Mouse (Mus musculus) urinary bladder, postnatal 36 days (tissue): ENCODE data around the gene C4bp.
A peak's percentile ranks its signal among the peaks of the same experiment; 100 is the strongest.
"Not testable (repeated sequence)": the region's sequence is repeated elsewhere in the genome, so short reads cannot be mapped to it uniquely, and the experiment has no call there.

Source experiments
- DNase-seq, 2 experiments: peaks; one replicate each; pipeline ENCODE4 v3.0.0; 2022; ENCODE audit warnings: low spot score in 2 of 2, mixed read lengths in 1 of 2

Gene C4bp

DNA sequence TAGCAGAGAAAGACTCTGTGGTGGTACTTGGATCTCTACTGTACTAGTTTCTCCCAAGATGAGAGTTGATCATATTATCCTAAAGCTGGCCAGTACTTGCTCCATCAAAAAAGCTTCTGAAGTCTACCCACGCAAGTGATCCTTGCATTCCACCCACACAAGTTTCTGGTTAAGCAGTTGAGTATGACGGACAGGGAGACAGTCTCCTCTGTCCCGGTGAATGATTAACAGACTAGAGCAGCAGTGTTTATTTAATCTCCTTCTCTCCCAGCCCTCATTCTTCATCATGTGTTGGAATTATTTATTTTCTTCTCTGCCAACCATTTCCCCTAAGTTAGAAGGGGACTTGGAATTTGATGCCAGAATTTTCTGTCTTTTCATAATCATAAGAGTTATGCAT is at the start of gene C4bp:
Gene C4bp, minus strand, starts transcription at position 179 of the 400 bp plus-strand sequence.
- no peak for DNase-seq

DNA sequence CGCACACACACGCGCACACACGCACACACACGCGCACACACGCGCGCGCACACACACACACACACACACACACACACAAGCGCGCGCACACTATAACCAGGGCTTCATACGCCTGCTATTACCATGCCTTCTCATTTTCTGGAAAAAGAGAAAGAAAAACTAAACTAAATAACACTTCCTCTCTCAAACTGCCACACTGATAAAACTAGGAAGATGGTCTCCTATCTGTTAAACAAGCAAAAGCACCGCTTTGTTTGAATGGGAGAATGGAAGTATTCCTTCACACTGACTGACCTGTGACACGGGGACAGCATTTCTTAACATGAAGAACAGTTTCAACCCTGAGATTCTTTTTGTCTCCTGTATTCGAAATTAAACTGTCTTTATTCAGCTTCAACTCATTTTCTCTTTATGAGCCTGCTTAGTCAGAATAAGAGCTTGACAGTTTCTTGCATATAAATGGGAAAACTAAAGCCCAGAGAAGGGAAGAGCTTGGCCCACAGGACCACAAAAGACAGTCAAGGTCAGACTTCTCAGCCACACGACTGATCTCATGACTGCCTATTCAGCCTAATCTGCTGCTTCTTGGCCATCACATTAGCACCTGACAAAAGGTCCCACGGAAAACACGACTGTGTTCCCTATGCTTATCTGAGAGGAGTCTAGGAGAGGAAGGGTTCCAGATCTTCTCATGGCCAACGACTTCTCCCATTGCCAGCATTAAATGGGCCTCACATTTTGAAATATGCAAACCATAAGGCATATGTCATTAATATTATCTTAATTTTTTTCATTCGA is 49.0 kb upstream of the C4bp start:
- DNase-seq = no peak

DNA sequence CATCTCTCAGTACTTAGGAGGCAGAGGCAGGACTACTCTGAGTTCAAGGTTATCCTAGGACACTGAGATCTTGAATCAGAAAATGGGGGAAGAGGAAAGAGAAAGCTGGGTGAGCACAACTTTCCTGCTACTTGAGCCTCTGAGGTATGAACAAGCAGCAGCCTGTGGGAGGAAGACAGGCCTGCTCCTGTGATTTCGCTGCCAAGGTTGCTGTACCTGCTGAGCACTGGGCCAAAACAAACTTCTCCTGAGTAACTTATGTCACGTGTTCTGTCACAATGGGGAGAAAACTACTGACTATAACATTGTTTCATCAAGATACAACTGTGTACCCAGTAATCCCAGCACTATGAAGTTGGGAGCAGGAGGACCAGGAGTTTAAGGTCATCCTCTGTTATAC is 42.2 kb upstream of the C4bp start:
- DNase-seq = peak in 1 of 2 experiments; percentile 30

DNA sequence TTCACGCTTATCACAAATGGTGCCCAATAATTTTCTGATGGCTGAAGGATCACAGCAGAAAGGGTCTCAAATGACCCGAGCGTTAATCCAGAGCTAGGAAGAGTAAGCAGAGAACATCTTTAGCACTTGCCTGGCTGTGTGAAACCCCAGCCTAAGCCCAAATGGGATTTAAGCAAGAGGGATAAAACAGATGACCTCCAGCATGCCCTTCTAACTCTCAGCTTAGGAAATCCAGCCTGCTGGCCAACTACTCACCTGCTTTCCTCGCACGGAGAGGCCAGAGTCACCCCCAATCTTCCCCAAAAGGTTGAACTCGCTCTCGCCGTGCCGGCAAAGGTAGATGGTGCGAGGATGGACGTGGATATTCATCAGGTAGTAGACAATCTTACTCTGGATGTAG is 40.5 kb upstream of the C4bp start:
- no peak for DNase-seq

DNA sequence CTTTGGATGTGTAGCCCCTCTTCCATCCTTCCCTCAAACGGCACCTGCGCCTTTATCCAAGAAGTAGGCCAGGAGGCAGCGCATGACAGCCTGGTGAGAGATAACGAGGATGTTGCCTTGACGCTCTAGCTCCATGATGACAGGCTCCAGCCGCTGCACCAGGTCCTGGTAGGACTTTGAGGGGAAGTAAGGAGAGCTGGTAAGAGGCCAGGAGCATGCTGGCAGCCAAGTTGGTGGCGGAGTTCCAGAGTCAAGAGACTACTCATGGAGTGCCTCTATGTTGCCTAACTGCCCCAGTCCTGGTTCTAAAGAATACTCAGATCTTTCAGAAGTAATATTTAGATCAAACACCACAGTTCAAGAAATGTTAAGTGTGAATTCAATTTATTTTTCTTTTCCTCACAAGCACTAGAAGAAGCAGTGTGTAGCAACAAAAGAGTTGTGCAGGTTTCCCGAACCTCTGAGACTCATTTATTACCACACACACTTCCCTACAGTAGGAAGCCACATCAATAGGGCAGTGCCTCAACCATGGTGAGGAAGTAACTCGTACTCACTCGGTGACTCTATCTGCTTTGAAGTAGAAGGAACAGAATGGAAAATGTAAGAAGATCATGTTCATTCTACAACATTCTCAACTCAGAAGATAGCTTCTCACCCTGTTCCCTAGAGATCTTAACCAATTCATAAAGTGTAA is 38.7 kb upstream of the C4bp start:
- DNase-seq = peak in 1 of 2 experiments; percentile 51

DNA sequence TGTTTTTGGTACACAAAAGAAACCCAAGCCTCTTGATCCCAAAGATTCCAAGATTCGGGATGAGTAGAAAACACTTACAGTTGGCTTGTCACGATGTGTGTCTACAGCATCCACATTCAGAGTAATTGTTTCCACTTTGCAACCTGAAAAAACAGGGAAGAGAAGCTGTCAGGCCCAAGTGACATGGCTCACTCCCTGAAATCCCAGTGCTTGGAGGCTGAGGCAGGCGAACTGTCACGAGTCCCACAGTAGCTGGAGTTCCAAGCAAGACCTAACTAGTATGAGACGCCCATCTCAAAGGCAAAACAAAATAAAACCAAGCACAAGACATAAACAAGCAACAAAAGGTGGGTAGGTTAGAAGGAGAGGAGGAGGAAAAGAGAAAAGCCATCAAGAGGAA is 37.2 kb upstream of the C4bp start:
- DNase-seq = no peak

DNA sequence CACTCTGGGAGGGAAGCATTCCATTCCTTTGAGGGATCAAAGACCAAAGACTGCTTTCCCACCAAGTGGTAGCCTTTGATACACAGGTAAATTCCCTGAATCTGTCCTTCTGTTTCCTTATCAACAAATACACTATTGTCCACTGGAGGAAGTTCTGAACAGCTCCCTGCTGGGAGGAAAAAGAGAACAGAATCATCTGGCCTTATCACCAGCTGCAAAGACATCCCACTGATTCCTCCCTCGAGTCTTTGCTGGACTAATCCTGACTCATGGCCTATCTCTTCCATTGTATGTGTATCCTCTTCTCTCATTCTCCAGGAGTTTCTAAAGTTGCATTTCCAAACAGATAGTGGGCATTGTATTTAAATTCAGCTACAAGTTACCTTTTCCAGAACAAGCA is 22.5 kb upstream of the C4bp start:
- no peak for DNase-seq

DNA sequence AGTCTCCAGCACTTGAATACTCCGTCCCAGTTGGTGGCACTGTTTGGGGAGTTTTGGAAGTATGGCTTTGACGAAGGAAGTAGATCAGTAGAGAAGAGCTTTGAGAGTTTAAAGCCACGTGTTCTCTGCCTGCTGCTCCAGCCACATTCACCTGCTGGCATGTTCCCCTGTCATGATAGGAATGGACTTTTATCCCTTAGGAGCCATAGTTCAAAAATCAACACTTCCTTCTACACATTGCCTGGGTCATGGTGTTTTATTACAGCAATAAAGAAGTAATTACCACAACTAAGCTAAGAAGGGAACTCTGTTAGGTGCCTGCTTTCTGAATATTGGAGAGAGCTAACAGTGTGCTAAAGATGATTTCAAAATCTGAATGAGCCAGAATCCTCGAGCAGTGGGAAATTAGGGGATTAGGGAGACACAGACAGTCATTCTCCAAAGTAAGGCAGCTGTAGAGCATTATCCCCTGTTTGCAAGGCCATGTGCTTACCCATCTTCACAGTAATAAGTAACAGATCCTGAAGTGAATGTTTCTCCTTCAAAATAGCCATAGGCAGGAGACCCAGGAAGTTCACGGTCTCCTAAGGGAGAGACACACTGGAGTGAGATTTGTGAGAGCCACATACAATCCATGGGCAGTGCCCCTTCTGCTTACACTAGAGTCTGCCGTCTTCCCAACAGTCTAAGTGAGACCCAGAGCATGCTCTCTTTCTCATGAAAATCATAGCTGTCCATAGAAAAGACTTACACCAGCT is 20.4 kb upstream of the C4bp start:
- DNase-seq = no peak

DNA sequence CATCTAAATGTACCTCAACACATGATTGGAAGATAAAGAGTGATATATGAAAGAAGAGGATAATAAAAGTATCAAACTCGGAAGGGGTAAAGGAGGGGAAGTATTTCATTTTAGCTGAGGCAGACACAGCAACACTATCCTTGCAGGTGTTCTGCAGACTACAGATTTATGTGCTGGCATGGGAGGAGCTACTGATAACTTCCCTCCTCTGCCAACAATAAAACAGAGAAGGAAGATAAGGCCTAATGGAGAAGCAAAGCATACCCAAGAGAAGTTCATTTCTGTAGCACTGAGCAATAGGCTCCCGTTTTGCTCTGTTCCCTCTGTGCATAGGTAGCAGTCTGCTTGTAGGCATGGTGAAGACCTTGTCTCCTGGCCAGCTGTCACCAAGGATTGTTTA is 19.6 kb upstream of the C4bp start:
- DNase-seq = no peak

DNA sequence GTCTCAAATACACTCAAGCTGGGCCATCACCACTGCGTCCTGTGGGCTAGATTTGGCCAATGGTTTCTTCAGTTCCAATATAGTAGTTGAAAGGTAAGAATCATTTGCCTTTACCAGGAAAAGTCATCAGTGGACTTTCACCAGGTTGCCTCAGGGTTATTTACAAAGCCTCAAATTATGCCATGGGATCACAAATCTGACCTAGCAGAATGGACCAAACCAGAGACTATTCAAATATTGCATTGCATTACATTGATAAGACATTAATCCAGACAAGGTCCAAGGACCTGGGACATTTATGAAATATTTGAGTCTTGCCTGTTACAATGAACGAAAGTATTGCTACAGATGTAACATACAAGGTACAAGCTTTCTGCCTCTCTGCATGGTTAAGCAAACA is 17.1 kb upstream of the C4bp start:
- DNase-seq = no peak

DNA sequence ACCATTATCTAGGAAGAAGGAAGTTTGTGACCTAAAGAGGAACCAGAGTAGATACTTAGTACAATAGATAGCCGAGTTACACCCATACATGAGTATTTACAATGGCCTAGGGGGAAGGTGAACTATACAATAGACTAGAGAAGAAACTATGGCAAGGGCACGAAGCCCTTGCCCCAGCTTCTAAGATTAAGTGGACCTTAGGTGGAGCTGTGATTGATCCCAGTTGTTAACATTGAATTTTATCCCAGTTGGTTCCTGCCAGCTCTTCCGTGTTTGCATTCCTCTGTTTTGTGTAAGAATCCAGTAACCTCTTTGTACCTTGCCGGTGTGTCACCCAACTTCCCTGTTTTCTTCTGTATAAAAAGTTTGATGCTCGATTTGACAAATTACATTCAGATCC is 2.1 kb upstream of the C4bp start:
- not testable (repeated sequence) for DNase-seq

DNA sequence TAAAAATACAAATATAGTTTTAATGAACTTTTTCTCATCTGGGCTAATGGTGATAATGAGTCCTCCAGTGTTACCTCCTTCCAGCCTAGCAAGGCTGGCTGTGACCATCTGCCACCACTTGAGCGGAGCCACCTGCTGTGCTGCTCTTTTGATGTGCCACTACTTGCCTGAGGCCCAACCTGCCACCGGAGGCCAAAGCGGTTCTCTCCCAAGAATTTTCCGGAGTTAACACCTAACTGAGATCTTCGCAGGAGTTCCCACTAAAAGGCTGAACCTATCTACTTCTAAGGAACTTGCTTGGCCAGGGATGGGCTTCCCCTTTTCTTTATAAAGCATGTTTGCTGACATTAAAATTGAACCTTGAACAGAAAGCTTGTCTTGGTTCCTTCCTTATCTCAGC is 1.8 kb downstream of the C4bp start:
- DNase-seq = not testable (repeated sequence)

DNA sequence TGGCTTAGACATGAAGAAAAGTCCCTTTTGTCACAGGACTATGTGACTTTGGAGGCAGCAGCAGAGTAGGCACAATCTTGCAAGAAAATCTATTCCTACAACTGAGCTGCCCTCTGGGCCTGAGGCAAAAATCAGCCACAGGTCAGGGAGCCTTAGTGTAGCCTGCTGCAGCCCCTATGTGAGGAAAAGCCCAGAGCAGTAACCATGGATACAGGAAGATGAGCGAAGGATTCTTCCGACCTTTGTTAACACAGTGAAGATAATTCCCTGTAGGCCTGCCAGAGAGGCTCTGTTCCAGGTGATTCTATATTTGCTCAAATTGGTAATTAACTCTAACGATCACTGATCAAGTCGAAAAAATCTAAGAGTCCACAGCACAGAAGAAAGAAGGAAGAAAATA is 17.3 kb downstream of the C4bp start:
- no peak for DNase-seq

DNA sequence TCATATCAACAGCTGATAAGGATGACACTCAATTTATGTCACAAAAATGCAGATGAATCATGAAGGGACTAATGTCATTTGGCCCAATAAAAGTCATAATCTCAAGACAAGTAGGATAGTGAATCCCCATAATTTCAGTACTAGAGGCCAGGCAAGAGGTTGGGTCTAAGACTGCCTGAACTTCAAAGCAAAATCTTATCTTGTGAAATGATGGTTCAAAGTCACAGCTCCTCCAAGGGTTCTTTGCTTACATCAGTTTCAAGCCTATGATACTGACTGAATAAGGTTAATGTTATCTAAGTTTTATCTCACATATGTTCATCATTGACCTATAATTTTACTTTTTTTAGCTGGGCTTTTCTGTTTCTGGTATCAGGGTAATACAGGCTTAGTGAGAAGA is 20.5 kb downstream of the C4bp start:
- no peak for DNase-seq

DNA sequence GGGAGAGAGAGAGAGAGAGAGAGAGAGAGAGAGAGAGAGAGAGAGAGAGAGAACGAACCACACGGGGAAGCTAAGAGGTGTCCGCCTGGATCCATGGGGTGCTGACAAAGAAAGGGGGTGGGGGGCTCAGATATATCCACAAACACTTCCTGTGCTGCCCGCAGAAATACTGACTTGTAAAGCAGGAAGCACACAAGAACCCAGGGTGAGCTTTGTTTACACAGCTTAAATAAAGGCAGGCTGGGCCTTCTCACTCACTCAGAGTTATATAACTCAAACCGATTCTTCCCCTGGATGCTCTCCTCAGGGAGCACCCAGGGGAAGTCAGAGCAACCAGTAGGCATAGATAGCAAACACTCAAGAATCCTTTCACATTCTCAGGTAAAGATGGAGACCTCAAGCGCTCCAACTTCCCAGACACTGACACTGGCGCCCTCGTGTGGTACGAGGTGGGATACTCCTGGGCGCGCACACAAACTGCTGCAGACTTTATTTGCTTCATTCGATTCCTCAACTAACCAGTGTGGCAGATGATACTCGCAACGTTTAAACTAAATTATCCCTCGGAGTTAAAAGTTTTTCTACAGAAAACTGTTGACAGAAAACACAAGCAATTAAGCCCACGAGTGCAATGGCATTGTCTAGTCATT is 27.5 kb downstream of the C4bp start:
- DNase-seq = peak; percentile 75 to 77

DNA sequence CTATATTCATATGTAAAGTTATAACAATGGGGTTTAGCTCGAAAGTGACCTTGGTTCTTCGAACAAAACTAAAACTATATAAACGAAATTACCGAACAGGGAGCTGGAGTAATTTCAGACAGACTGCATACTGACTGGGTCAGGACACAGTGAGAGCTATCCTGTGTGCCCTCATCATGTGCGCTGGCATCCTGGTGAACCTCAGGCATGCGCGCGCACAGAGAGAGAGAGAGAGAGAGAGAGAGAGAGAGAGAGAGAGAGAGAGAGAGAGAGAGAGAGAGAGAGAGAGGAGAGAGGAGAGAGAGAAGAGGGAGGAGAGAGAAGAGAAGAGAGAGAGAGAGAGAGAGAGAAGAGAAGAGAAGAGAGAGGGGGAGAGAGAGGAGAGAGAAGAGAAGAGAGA is 28.1 kb downstream of the C4bp start:
- DNase-seq = no peak

DNA sequence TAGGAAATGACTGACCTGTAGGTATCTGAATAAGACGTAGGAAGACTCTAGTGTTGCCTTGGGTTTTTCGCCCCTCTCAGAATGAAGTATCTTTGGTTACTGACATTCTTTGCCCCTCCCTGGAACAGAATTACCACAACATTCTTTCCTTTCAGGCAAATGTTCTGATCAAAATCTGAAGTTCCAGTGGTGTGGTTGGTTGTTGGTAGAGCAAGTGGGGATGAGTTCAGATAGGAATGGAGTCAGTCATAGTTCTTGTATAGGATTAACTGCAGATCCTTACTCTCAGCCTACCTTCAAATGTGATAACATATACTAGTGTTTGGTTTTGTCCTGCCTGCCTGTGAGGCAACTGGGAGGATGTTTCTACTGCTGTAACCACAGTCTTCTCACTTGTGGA is 31.9 kb downstream of the C4bp start, which contains the start of gene Zp3r:
Gene Zp3r, minus strand, starts transcription at position 101 of the 400 bp plus-strand sequence.
- no peak for DNase-seq

DNA sequence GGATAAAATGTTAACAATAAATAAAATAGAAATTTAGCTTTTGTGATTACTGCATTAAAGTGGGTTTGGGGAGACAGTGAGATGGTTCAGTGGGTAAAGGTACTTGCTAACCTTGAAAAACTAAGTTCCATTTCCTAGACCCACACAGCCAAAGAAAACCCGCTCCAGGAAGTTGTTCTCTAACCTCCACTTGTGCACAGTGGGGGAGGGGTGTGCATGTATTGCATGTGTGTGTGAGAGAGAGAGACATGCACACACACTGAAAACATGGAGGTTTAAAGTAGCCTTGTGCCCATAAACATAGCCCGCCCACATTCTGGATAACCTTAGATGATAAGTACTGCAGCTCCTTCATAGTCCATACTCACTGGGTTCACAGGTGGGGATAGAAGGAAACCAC is 65.1 kb downstream of the C4bp start:
- DNase-seq = no peak

DNA sequence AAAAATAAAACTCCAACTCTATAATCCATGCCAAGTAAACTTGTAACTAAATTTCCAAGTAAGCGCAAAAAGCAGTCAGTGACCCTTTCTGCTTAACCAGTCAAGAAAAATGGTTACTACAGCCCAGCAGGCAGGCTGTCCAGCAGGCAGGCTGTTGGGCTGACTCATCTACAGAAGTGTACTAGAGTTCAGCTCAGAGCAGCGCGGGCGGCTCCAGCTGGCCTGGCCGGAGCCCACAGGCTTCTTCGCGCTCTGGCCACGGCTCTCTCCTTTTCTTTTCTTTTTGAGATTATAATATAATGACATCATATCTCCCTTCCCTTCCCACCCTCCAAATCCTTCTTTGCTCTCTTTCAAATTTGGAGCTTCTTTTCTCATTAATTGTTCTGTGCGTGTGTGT is 72.8 kb downstream of the C4bp start:
- DNase-seq = peak; percentile 23 to 47
